Mouse (Mus musculus) liver, adult 2 months (tissue): ENCODE results near the gene Bcl2l12. TPM values are rescaled to one million over a fixed set of nuclear protein-coding genes. Genes with fewer than 3 reads are reported as not detected.
A peak's percentile ranks its signal among the peaks of the same experiment; 100 is the strongest.

Experiments used
- DNase-seq: peaks from one replicate; pipeline ENCODE4 v3.0.0-alpha.2; 2011; ENCODE audit warnings: low read depth, low spot score; ENCODE audit errors: extremely low read depth
- H3K27ac ChIP-seq: fragments of 200-500 bp; replicated peaks from 2 replicates; pipeline ENCODE4 v1.5.1; 2012; ENCODE audit warnings: low read depth, mild to moderate bottlenecking, control low read depth, inconsistent platforms, low read length; ENCODE audit not compliant: insufficient read depth
- H3K27me3 ChIP-seq: fragments of 200-500 bp; 2 replicates; pipeline ENCODE4 v1.6.1; 2012; ENCODE audit warnings: mild to moderate bottlenecking, moderate library complexity, low read length, inconsistent platforms; ENCODE audit not compliant: control insufficient read depth, insufficient read depth
- H3K36me3 ChIP-seq: fragments of 200-500 bp; 2 replicates; pipeline ENCODE4 v1.6.1; 2012; ENCODE audit warnings: low read length, inconsistent platforms; ENCODE audit not compliant: control insufficient read depth, insufficient read depth
- H3K4me1 ChIP-seq: fragments of 200-500 bp; 2 replicates; pipeline ENCODE4 v1.6.1; 2011; ENCODE audit warnings: low read length; ENCODE audit not compliant: control insufficient read depth, insufficient read depth
- H3K4me3 ChIP-seq: fragments of 200-500 bp; 2 replicates; pipeline ENCODE4 v1.5.1; 2011; ENCODE audit warnings: low read depth, mild to moderate bottlenecking, control low read depth, low read length, moderate library complexity; ENCODE audit not compliant: insufficient read depth
- H3K79me2 ChIP-seq: fragments of 200-500 bp; 2 replicates; pipeline ENCODE4 v1.6.1; 2012; ENCODE audit warnings: inconsistent platforms, mild to moderate bottlenecking, low read length, moderate library complexity; ENCODE audit not compliant: control insufficient read depth, insufficient read depth
- H3K9ac ChIP-seq: fragments of 200-500 bp; 2 replicates; pipeline ENCODE4 v1.6.1; 2012; ENCODE audit warnings: low read depth, mild to moderate bottlenecking, control low read depth, inconsistent platforms, low read length
- CTCF ChIP-seq: fragments of 200-500 bp; IDR thresholded peaks from 2 replicates; pipeline ENCODE4 v1.5.1; 2011; ENCODE audit warnings: low read depth, low read length, control low read depth
- POLR2A ChIP-seq: fragments of 200-500 bp; IDR thresholded peaks from 2 replicates; pipeline ENCODE4 v1.6.1; 2011; ENCODE audit warnings: low read length, control low read depth; ENCODE audit not compliant: insufficient read depth; ENCODE audit errors: extremely low read depth
- WGBS: fragments of 180-500 bp; shearing (Covaris S2); methylation state at CpG from one replicate; pipeline ENCODE4 v1.1.7; 2018; 5-methylcytosine and 5-hydroxymethylcytosine counted together
- polyA plus RNA-seq: library from polyadenylated mRNA; depleted of rRNA; stranded (reverse); fragments of >200 nt; gene quantifications from 2 replicates; pipeline ENCODE4 v1.2.3, GENCODE M21; 2012
- total RNA-seq: library from RNA; depleted of rRNA; stranded (reverse); fragments of >200 nt; gene quantifications from 2 replicates; pipeline ENCODE4 v1.2.3, GENCODE M21; 2014

Bcl2l12 gene
- total and polyA plus RNA-seq, 2 experiments, result 5.6 to 14.5 TPM

DNA sequence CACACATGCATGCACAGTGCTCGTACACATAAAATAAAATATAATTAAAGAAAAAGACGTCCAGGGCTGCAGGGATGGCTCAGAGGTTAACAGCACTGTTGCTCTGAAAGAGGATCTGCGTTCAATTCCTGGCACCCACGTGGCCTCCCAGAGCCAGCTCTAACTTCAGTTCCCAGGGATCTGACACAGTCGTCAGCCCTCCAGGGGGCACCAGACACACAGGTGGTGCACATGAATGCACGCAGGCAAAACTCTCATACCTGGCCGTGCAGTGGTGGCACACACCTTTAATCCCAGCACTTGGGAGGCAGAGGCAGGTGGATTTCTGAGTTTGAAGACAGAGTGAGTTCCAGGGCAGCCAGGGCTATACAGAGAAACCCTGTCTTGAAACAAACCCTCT is 32.5 kb downstream of the Bcl2l12 start:
- TF ChIP-seq CTCF (peak; percentile 51), POLR2A (no peak)
- DNase-seq, result no peak

DNA sequence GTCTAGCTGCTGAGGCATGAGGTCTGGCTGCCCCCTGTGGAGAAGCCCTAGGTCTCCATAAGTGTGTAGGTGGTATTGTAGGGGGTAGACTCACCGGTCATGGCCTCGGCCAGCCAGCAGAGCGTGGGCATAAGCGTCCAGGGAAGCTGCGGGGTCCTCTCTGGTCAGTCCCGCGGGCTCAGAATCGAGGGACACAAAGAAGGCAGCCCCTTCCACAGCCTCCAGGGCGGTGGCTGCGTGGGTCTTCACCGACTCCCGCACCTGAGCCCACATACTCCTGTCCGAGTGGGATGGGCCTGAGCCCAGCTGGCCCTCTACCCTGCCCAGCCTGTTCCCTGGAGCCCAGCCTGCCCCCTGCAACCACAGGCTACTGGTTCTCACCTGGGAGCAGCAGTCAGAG is 33.5 kb downstream of the Bcl2l12 start:
- DNase-seq, result no peak
- Histone ChIP-seq H3K4me1 (no peaks in the 10 kb centered on the region), H3K27ac (no peak overlapping the region), H3K4me3 (no peak overlapping the region), H3K36me3 (no peaks in the 10 kb centered on the region), H3K9ac (no peak overlapping the region), H3K27me3 (no peaks in the 10 kb centered on the region), H3K79me2 (no peaks in the 10 kb centered on the region)
- 98% methylated on average over 13 of the region's 13 CpGs for WGBS
- TF ChIP-seq POLR2A (no peak), CTCF (no peak)

More for the DNA sequence above, 32.5 kb downstream of the Bcl2l12 start:
- no peak overlapping the region for H3K27ac ChIP-seq
- H3K4me1 ChIP-seq, result no peaks in the 10 kb centered on the region
- no peaks in the 10 kb centered on the region for H3K79me2 ChIP-seq
- no peak overlapping the region for H3K9ac ChIP-seq
- no peak overlapping the region for H3K4me3 ChIP-seq
- no peaks in the 10 kb centered on the region for H3K27me3 ChIP-seq
- WGBS, result 64% methylated on average over 7 of the region's 7 CpGs
- H3K36me3 ChIP-seq, result no peaks in the 10 kb centered on the region

DNA sequence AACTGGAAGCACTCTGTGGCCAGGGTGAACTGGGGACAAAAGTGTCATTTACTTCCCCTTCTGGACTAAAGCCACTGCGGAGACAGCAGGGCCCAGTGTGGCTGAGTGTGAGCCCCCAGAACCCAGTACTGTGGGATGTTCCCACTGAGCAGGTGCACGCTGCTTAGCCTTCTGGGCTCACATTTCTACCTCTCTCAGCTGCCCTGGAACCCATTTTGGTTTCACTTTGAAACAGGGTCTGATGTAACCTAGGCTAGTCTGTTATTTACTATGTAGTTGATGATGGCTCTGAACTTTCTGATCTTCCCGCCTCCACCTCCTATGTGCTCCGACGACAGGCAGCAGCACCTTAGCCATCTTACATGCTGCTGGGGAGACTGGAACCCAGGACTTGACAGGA is 35.7 kb downstream of the Bcl2l12 start:
- WGBS, result 66% methylated on average over 5 of the region's 5 CpGs
- TF ChIP-seq CTCF (no peak), POLR2A (no peak)
- no peak for DNase-seq
- Histone ChIP-seq H3K27me3 (no peaks in the 10 kb centered on the region), H3K4me1 (no peaks in the 10 kb centered on the region), H3K4me3 (no peak overlapping the region), H3K79me2 (no peaks in the 10 kb centered on the region), H3K36me3 (no peaks in the 10 kb centered on the region), H3K27ac (no peak overlapping the region), H3K9ac (no peak overlapping the region)

DNA sequence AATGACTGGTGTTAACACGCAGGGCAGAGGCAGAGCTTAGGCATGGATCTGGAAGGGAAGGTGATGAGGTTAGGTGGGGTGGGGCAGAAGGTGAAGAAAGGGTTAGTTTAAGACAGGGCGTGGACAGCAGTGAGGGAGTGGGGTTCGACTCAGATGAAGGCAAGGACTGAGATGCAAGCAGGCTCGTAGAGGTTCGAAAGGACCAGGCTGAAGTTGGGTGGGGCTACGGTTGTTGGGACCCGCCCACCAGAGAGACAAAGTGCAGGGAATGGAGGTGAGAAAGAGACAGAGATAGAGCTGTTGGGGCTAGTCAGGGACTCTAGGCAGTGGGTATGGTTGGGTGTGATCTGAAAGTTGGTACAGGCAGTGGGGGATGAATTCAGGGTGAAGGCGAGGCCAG is 36.2 kb downstream of the Bcl2l12 start:
- Histone ChIP-seq H3K4me1 (no peaks in the 10 kb centered on the region), H3K27ac (no peak overlapping the region), H3K9ac (no peak overlapping the region), H3K36me3 (no peaks in the 10 kb centered on the region), H3K4me3 (no peak overlapping the region), H3K79me2 (no peaks in the 10 kb centered on the region), H3K27me3 (no peaks in the 10 kb centered on the region)
- DNase-seq, result no peak
- WGBS, result 82% methylated on average over 8 of the region's 8 CpGs
- TF ChIP-seq CTCF, result no peak
- no peak for TF ChIP-seq POLR2A

DNA sequence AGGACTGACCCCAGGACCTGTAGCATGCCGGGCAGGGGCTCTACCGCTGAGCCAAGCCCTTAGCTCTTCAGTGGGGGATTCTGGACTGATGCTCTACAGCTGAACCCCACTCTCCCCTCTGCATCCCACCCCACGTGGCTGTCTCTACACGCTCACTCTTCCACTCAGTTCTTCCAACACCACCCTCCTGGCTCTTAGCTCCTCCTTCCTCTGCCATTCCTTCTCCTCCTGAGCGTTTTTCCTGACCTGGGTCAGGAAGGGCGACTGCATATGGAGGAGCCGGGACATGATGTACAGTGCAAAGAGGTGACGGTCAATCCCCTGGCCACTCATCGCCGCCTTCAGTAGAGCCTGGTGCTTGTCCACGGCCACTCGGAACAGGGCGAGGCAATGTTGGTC is 38.0 kb downstream of the Bcl2l12 start:
- no peaks in the 10 kb centered on the region for H3K4me1 ChIP-seq
- H3K4me3 ChIP-seq, result no peak overlapping the region
- H3K79me2 ChIP-seq, result no peaks in the 10 kb centered on the region
- no peak overlapping the region for H3K27ac ChIP-seq
- H3K36me3 ChIP-seq, result no peaks in the 10 kb centered on the region
- 92% methylated on average over 13 of the region's 13 CpGs for WGBS
- no peak for DNase-seq
- TF ChIP-seq POLR2A (no peak), CTCF (no peak)
- no peak overlapping the region for H3K9ac ChIP-seq
- H3K27me3 ChIP-seq, result no peaks in the 10 kb centered on the region

DNA sequence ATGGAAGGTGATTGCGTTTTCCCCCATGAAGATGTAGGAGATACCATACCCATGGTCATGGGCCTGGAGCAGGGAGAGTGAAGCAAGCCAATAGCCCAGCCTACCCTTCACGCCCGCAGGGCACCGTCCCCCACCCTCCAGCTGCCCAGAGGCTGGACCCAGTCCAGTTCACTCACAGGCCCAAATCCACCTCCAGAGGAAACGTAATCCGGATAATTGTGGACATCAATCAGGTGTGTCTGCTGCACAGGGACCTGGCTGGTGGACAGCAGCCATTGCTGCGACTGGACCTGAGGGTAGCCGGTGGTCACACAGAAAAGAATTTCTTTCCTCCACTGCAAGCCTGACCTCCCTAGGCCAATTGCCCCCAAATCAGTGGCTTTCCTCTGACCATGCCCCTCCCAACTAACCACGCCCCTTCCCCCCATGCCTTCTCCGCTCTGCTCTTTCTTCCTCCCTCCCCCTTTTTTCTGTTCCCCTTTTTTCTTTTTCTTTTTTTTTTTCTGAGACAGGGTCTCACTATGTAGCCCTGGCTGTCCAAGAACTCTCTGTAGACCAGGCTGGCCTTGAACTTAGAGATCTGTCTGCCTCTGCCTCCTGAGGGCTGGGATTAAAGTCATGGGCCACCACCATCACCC is 38.5 kb downstream of the Bcl2l12 start:
- Histone ChIP-seq H3K27ac (no peak overlapping the region), H3K79me2 (no peaks in the 10 kb centered on the region), H3K27me3 (no peaks in the 10 kb centered on the region), H3K4me3 (no peak overlapping the region), H3K4me1 (no peaks in the 10 kb centered on the region), H3K9ac (no peak overlapping the region), H3K36me3 (no peaks in the 10 kb centered on the region)
- 90% methylated on average over 10 of the region's 10 CpGs for WGBS
- TF ChIP-seq POLR2A (no peak), CTCF (no peak)
- no peak for DNase-seq
